Mouse (Mus musculus) hindbrain, postnatal 0 days (tissue): Measurements from ENCODE around the gene Cfap77. TPM values are rescaled to one million over a fixed set of nuclear protein-coding genes. Genes with fewer than 3 reads are reported as not detected.

Experiments
- ATAC-seq: fragments of 200-750 bp; cut with Nextera tagmentation; 2 replicates; pipeline ENCODE4 v1.8.0; 2017; ENCODE audit warnings: mild to moderate bottlenecking, moderate TSS enrichment, moderate library complexity
- DNase-seq: peaks from one replicate; pipeline ENCODE4 v3.0.0-alpha.2; 2015; ENCODE audit warnings: low spot score
- H3K27ac ChIP-seq: fragments of 300-500 bp; sonication (generic); 2 replicates; pipeline ENCODE4 v1.5.1; 2014; ENCODE audit warnings: mild to moderate bottlenecking
- H3K27me3 ChIP-seq: fragments of 300-500 bp; sonication (generic); 2 replicates; pipeline ENCODE4 v1.6.1; 2014; ENCODE audit warnings: low read length, mixed read lengths; ENCODE audit not compliant: insufficient read depth
- H3K36me3 ChIP-seq: fragments of 300-500 bp; sonication (generic); 2 replicates; pipeline ENCODE4 v1.6.1; 2014; ENCODE audit warnings: low read length, mixed read lengths; ENCODE audit not compliant: insufficient read depth
- H3K4me1 ChIP-seq: fragments of 300-500 bp; sonication (generic); 2 replicates; pipeline ENCODE4 v1.6.1; 2014; ENCODE audit warnings: antibody characterized with exemption, low read length, mixed read lengths; ENCODE audit not compliant: insufficient read depth
- H3K4me2 ChIP-seq: fragments of 300-500 bp; sonication (generic); 2 replicates; pipeline ENCODE4 v1.6.1; 2014; ENCODE audit warnings: low read depth, mild to moderate bottlenecking, low read length, moderate library complexity, mixed read lengths
- H3K4me3 ChIP-seq: fragments of 300-500 bp; sonication (generic); 2 replicates; pipeline ENCODE4 v1.5.1; 2014; ENCODE audit warnings: low read length
- H3K9ac ChIP-seq: fragments of 300-500 bp; sonication (generic); replicated peaks from 2 replicates; pipeline ENCODE4 v1.6.1; 2014; ENCODE audit warnings: mild to moderate bottlenecking, low read length, moderate library complexity, mixed read lengths
- H3K9me3 ChIP-seq: fragments of 300-500 bp; sonication (generic); 2 replicates; pipeline ENCODE4 v1.6.1; 2016; ENCODE audit warnings: low read length, mixed read lengths
- CTCF ChIP-seq: IDR thresholded peaks from 2 replicates; pipeline ENCODE4 v1.5.1; 2016; ENCODE audit warnings: antibody characterized with exemption, control low read depth, low read depth
- WGBS: fragments of 180-500 bp; shearing (Covaris S2); extraction: QIAGEN DNeasy Blood & Tissue Kit; methylation state at CpG from one replicate; pipeline ENCODE4 v1.1.7; 2014; 5-methylcytosine and 5-hydroxymethylcytosine counted together
- polyA plus RNA-seq: library from polyadenylated mRNA; unstranded; fragments of >200 nt; fragmentation: Nextera tagmentation; extraction: Ambion mirVana; gene quantifications from 2 replicates; pipeline ENCODE4 v1.2.1, GENCODE M21; 2015
- total RNA-seq: library from RNA; depleted of rRNA; stranded (reverse); fragments of >200 nt; gene quantifications from 2 replicates; pipeline ENCODE4 v1.2.3, GENCODE M21; 2014

The Cfap77 gene
- total and polyA plus RNA-seq, 2 experiments from 2014 or later, result 0.58 to 0.96 TPM

DNA sequence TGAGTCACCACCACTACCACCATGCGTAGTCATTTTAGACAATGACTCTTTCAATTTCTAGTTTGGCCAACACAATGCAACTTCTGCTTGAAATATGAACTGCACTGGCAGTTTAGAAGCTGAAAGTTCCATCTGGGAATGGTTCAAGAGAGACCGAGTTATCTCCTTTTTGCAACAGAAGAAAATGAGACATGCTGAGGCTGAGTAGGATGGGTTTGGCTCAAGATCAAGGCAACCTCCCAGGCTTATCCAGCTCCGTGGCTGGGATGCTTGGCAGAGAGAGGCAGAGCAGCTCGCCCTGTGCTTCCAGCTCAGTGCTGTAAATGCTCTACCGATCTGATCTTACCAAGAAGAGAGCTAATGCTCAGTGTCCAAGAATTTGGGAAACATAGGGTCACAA is 29.6 kb downstream of the Cfap77 start:
- WGBS, result 63% methylated on average over 5 of the region's 5 CpGs

DNA sequence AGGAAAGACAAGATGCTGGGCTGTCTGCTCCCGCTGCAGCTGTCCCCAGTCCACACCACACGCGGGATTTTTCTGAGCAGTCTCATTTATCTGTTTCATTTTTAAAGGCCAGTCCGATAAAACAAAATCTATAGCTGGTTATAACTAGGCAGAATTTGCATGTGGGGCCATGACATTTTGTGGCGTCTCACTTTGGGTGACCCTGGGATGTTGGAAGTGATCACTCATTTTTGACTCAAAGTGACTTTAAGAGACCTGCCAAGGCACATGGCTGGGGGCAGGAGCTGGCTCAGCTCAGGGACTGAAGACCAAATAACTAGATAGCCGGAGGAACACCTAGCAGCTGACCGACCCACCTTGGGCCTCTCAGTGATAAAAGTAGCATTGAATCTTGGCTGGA is 31.9 kb downstream of the Cfap77 start:
- 88% methylated on average over 7 of the region's 7 CpGs for WGBS
- H3K4me2 ChIP-seq, result no peak overlapping the region
- no peaks in the 10 kb centered on the region for H3K27me3 ChIP-seq
- ATAC-seq (no peak), DNase-seq (no peak)
- no peak overlapping the region for H3K4me3 ChIP-seq
- H3K4me1 ChIP-seq, result no peaks in the 10 kb centered on the region
- H3K27ac ChIP-seq, result no peak overlapping the region
- H3K9ac ChIP-seq, result no peak overlapping the region
- H3K36me3 ChIP-seq, result no peaks in the 10 kb centered on the region
- no peaks in the 10 kb centered on the region for H3K9me3 ChIP-seq
- no peak for TF ChIP-seq CTCF

More for the DNA sequence above, 29.6 kb downstream of the Cfap77 start:
- H3K36me3 ChIP-seq, result no peaks in the 10 kb centered on the region
- TF ChIP-seq CTCF, result no peak
- no peak overlapping the region for H3K9ac ChIP-seq
- H3K4me1 ChIP-seq, result 0 out of 2 replicates have a peak, but pooled peaks cover 4% of the 10 kb centered on the region
- H3K4me3 ChIP-seq, result no peak overlapping the region
- no peaks in the 10 kb centered on the region for H3K27me3 ChIP-seq
- ATAC-seq (no peak), DNase-seq (no peak)
- no peak overlapping the region for H3K27ac ChIP-seq
- H3K9me3 ChIP-seq, result no peaks in the 10 kb centered on the region
- no peak overlapping the region for H3K4me2 ChIP-seq

DNA sequence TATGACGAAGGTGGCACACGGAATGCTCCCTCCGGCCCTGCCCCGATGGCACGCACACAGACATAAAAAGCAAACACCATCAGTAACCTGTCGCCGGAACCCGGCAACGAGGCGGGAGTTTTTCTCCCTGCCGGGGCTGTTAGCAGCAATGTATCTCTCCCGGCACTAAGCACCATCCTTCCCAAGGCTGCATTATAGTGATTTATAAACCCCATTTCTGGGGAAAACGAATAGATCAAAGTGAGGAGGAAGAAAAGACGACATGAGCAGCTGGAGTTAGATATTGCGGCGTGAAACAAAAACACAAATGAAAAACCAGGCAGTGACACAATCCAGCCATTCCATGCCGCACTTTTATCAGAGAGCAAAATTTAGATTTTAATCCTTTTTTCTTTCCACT is 33.8 kb downstream of the Cfap77 start:
- Histone ChIP-seq H3K4me2 (no peak overlapping the region), H3K36me3 (no peaks in the 10 kb centered on the region), H3K4me1 (peaks cover 4% of the 10 kb centered on the region; the same call in 1 of the 2 replicates), H3K27ac (no peak overlapping the region), H3K9me3 (no peaks in the 10 kb centered on the region), H3K4me3 (no peak overlapping the region), H3K27me3 (no peaks in the 10 kb centered on the region), H3K9ac (no peak overlapping the region)
- no peak for TF ChIP-seq CTCF
- ATAC-seq, result 0 out of 2 replicates have a peak, but pooled peaks have one; percentile 30
- WGBS, result 53% methylated on average over 17 of the region's 17 CpGs
- DNase-seq, result peak; percentile 35

GRCm38 (mm10) chr2:29018680-29019079 is 36.2 kb downstream of the Cfap77 start:
- TF ChIP-seq CTCF, result no peak
- ATAC-seq (no peak), DNase-seq (no peak)
- no peak overlapping the region for H3K27ac ChIP-seq
- no peak overlapping the region for H3K4me2 ChIP-seq
- no peak overlapping the region for H3K9ac ChIP-seq
- H3K36me3 ChIP-seq, result no peaks in the 10 kb centered on the region
- no peak overlapping the region for H3K4me3 ChIP-seq
- no peaks in the 10 kb centered on the region for H3K9me3 ChIP-seq
- H3K4me1 ChIP-seq, result peaks cover 4% of the 10 kb centered on the region; the same call in 1 of the 2 replicates
- no peaks in the 10 kb centered on the region for H3K27me3 ChIP-seq
- WGBS, result 35% methylated on average over 5 of the region's 5 CpGs

DNA sequence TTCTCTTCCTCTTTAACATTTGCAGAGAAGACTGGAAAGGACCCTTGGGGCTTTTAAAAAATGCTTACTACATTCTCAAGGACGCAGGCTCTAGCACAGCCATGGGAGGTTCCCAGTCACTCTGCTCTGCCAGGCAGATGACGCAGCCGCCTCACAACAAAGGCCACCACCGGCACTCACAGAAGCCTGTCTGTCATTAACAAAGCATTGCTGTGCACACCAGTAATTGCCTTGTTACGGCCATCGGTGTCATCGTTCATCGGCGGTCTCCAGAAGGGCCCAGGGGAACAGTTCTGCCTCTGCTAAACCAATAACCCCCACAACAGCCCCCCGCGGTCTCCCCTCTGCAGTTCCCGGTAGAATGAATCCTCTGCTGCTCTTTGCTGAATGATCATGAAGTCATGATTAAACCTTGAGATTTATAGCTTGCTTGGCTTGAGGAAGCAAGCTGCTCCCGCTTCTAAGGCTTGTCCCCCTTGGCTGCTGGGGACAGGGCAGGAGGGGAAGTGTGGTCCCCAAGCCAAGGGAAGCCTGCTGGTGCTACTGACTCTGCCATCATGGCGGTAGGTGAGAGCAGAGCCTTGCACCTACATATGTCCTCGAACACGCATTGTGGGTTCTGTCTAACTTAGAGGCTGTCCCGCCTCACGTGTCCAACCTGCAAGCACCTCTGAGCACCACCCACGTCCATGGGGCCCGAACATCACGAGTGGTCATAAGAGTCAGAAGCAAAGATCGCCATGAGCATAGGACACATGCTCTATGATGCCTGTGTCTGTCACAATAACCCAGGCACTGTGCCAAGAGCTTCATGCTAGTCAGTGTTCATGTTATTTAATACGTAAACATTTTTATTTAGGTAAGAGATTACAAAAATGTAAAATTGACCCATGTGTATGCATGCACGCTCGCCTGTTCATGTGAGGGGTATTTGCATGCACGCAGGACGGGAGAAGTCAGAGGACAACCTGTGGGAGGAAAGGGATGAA is 38.0 kb downstream of the Cfap77 start:
- 41% methylated on average over 27 of the region's 27 CpGs for WGBS
- Histone ChIP-seq H3K4me3 (no peak overlapping the region), H3K27ac (peak overlapping the region; percentile 34; the same call in 1 of the 2 replicates), H3K36me3 (no peaks in the 10 kb centered on the region), H3K9me3 (no peaks in the 10 kb centered on the region), H3K4me1 (peaks cover 4% of the 10 kb centered on the region; the same call in 1 of the 2 replicates), H3K27me3 (no peaks in the 10 kb centered on the region), H3K4me2 (peak overlapping the region; percentile 23; the same call in 1 of the 2 replicates), H3K9ac (no peak overlapping the region; the same call in 1 of the 2 replicates)
- no peak for TF ChIP-seq CTCF
- ATAC-seq (peak; percentile 73), DNase-seq (peak; percentile 64)

GRCm38 (mm10) chr2:29012523-29012922 is 42.3 kb downstream of the Cfap77 start:
- no peak for DNase-seq

More at GRCm38 (mm10) chr2:29012523-29012922, 42.3 kb downstream of the Cfap77 start:
- no peak overlapping the region for H3K9ac ChIP-seq
- H3K36me3 ChIP-seq, result no peaks in the 10 kb centered on the region
- H3K4me3 ChIP-seq, result no peak overlapping the region
- WGBS, result 82% methylated on average over 5 of the region's 5 CpGs
- H3K4me2 ChIP-seq, result no peak overlapping the region
- TF ChIP-seq CTCF, result no peak
- no peaks in the 10 kb centered on the region for H3K9me3 ChIP-seq
- H3K27ac ChIP-seq, result no peak overlapping the region
- no peaks in the 10 kb centered on the region; the same call in 1 of the 2 replicates for H3K27me3 ChIP-seq
- peaks cover 4% of the 10 kb centered on the region; the same call in 1 of the 2 replicates for H3K4me1 ChIP-seq
- no peak for ATAC-seq
